Mouse (Mus musculus): ENCODE data around the gene Tbk1.

DNA sequence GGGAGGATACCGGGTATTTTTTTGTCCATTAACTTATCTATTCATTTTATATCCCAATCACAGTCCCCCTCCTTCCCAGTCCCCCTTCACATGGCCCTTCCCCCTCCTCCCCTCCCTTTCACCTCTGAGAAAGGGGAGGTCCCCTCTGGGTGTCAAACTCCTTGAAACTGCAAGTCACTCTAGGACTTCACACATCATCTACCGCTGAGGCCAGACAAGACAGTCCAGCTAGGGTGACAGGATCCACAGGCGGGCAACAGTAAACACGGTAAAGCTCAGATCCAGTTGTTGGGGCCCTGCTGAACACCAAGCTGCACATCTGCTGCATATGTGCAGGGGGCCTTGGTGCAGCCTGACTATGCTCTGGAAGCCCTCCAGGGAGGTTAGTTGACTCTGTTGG is 51.6 kb downstream of the Tbk1 start:
- no peak for TF ChIP-seq POLR2A (IDR thresholded peaks at IDR 0.05; ENCODE audit: borderline replicate concordance, extremely low read depth, low read depth, low read length)
- TF ChIP-seq CTCF (IDR thresholded peaks at IDR 0.05; ENCODE audit: insufficient read depth, low read length): no peak

Data from lung, adult 2 months (tissue).